Mouse (Mus musculus) MEL (cell line): ENCODE measurements around the gene Mbtd1. TPM values are rescaled to one million over a fixed set of nuclear protein-coding genes. Genes with fewer than 3 reads are reported as not detected.

Source experiments
- DNase-seq: peaks from one replicate; pipeline ENCODE4 v3.0.0; 2011; ENCODE audit warnings: low read depth, low spot score
- H3K27ac ChIP-seq: 2 replicates; pipeline ENCODE4 v1.5.1; 2012; ENCODE audit warnings: low read depth, mild to moderate bottlenecking, control low read depth, low read length, moderate library complexity; ENCODE audit not compliant: control insufficient read depth
- H3K27me3 ChIP-seq, 2 experiments: fragments of 150-350 bp in 1 of 2; sonication (generic) in 1 of 2; 2 replicates each; pipeline ENCODE4 v1.6.1; 2012; ENCODE audit warnings: low read length in 2 of 2, mild to moderate bottlenecking in 2 of 2, improper control_type of control experiment in 1 of 2, moderate library complexity in 1 of 2; ENCODE audit not compliant: insufficient read depth in 2 of 2, control insufficient read depth in 1 of 2
- H3K36me3 ChIP-seq, 2 experiments: 2 replicates each; pipeline ENCODE4 v1.6.1; 2012 to 2014; ENCODE audit warnings: low read length in 2 of 2, improper control_type of control experiment in 1 of 2, inconsistent platforms in 1 of 2, mild to moderate bottlenecking in 1 of 2; ENCODE audit not compliant: insufficient read depth in 2 of 2, control insufficient read depth in 1 of 2
- H3K4me1 ChIP-seq, 2 experiments: fragments of 150-350 bp in 1 of 2; sonication (generic) in 1 of 2; 2 replicates each; pipeline ENCODE4 v1.6.1; 2012; ENCODE audit warnings: low read length in 2 of 2, improper control_type of control experiment in 1 of 2, mild to moderate bottlenecking in 1 of 2; ENCODE audit not compliant: insufficient read depth in 2 of 2, control insufficient read depth in 1 of 2
- H3K4me3 ChIP-seq, 2 experiments: fragments of 150-350 bp in 1 of 2; sonication (generic) in 1 of 2; 2 replicates each; pipeline ENCODE4 v1.5.1; 2012; ENCODE audit warnings: low read depth in 2 of 2, low read length in 2 of 2, mild to moderate bottlenecking in 2 of 2, moderate library complexity in 2 of 2, control low read depth in 1 of 2, improper control_type of control experiment in 1 of 2; ENCODE audit not compliant: control insufficient read depth in 1 of 2, insufficient read depth in 1 of 2
- H3K79me2 ChIP-seq: 2 replicates; pipeline ENCODE4 v1.6.1; 2012; ENCODE audit warnings: mild to moderate bottlenecking, low read length, moderate library complexity; ENCODE audit not compliant: control insufficient read depth, poor library complexity, insufficient read depth
- H3K9ac ChIP-seq: 2 replicates; pipeline ENCODE4 v1.6.1; 2012; ENCODE audit warnings: low read depth, mild to moderate bottlenecking, control low read depth, low read length, moderate library complexity; ENCODE audit not compliant: control insufficient read depth, poor library complexity, severe bottlenecking
- H3K9me3 ChIP-seq: fragments of 150-350 bp; sonication (generic); replicated peaks from 2 replicates; pipeline ENCODE4 v1.6.1; 2012; ENCODE audit warnings: mild to moderate bottlenecking, low read length, improper control_type of control experiment, moderate library complexity; ENCODE audit not compliant: insufficient read depth
- CHD2 ChIP-seq: IDR thresholded peaks from 2 replicates; pipeline ENCODE4 v1.6.1; 2011; ENCODE audit warnings: low read length, improper control_type of control experiment
- E2F4 ChIP-seq: IDR thresholded peaks from 2 replicates; pipeline ENCODE4 v1.6.1; 2011; ENCODE audit warnings: low read depth, low read length, improper control_type of control experiment, borderline replicate concordance
- EP300 ChIP-seq, 2 experiments: IDR thresholded peaks; 2 replicates each; pipeline ENCODE4 v1.6.1; 2011; ENCODE audit warnings: improper control_type of control experiment in 2 of 2, low read length in 2 of 2, low read depth in 1 of 2, mild to moderate bottlenecking in 1 of 2
- GABPA ChIP-seq: IDR thresholded peaks from 2 replicates; pipeline ENCODE4 v1.6.1; 2012; ENCODE audit warnings: low read depth, mild to moderate bottlenecking, inconsistent platforms, low read length, improper control_type of control experiment, moderate library complexity
- GATA1 ChIP-seq: IDR thresholded peaks from 2 replicates; pipeline ENCODE4 v1.6.1; 2011; ENCODE audit warnings: low read depth, low read length, improper control_type of control experiment
- MAFK ChIP-seq: IDR thresholded peaks from 2 replicates; pipeline ENCODE4 v1.6.1; 2011; ENCODE audit warnings: low read depth, mild to moderate bottlenecking, low read length, improper control_type of control experiment, borderline replicate concordance
- MYB ChIP-seq: IDR thresholded peaks from 2 replicates; pipeline ENCODE4 v1.6.1; 2011; ENCODE audit warnings: mild to moderate bottlenecking, low read depth, low read length, improper control_type of control experiment
- MYC ChIP-seq: IDR thresholded peaks from 2 replicates; pipeline ENCODE4 v1.6.1; 2011; ENCODE audit warnings: low read depth, mild to moderate bottlenecking, low read length, improper control_type of control experiment, moderate library complexity
- POLR2AphosphoS2 ChIP-seq: IDR thresholded peaks from 2 replicates; pipeline ENCODE4 v1.6.1; 2011; ENCODE audit warnings: low read length, improper control_type of control experiment
- RAD21 ChIP-seq: IDR thresholded peaks from 2 replicates; pipeline ENCODE4 v1.6.1; 2011; ENCODE audit warnings: mild to moderate bottlenecking, low read depth, low read length, improper control_type of control experiment
- SMC3 ChIP-seq: IDR thresholded peaks from 2 replicates; pipeline ENCODE4 v1.6.1; 2011; ENCODE audit warnings: low read depth, low read length, improper control_type of control experiment
- TAL1 ChIP-seq: IDR thresholded peaks from 2 replicates; pipeline ENCODE4 v1.6.1; 2012; ENCODE audit warnings: mild to moderate bottlenecking, inconsistent platforms, low read length, moderate library complexity, mixed read lengths
- TCF12 ChIP-seq: IDR thresholded peaks from 2 replicates; pipeline ENCODE4 v1.6.1; 2014; ENCODE audit warnings: low read depth, mild to moderate bottlenecking, inconsistent platforms, low read length, improper control_type of control experiment, moderate library complexity
- USF1 ChIP-seq: IDR thresholded peaks from 2 replicates; pipeline ENCODE4 v1.6.1; 2014; ENCODE audit warnings: low read depth, mild to moderate bottlenecking, inconsistent platforms, low read length, improper control_type of control experiment, moderate library complexity
- ZC3H11A ChIP-seq: IDR thresholded peaks from 2 replicates; pipeline ENCODE4 v1.6.1; 2012; ENCODE audit warnings: low read depth, mild to moderate bottlenecking, inconsistent platforms, low read length, improper control_type of control experiment
- ZKSCAN1 ChIP-seq: IDR thresholded peaks from 2 replicates; pipeline ENCODE4 v1.6.1; 2012; ENCODE audit warnings: low read depth, mild to moderate bottlenecking, inconsistent platforms, low read length, improper control_type of control experiment, moderate library complexity
- ZMIZ1 ChIP-seq: IDR thresholded peaks from 2 replicates; pipeline ENCODE4 v1.6.1; 2012; ENCODE audit warnings: low read depth, mild to moderate bottlenecking, inconsistent platforms, low read length, improper control_type of control experiment, moderate library complexity
- ZNF384 ChIP-seq: IDR thresholded peaks from 2 replicates; pipeline ENCODE4 v1.6.1; 2012; ENCODE audit warnings: low read depth, mild to moderate bottlenecking, inconsistent platforms, low read length, improper control_type of control experiment
- polyA plus RNA-seq, 2 experiments: library from polyadenylated mRNA; stranded (reverse) in 1 of 2; unstranded in 1 of 2; fragments of >175 nt in 1 of 2; fragments of >200 nt in 1 of 2; gene quantifications; 2 replicates each; pipeline versions ENCODE4 v1.2.1 to v1.2.4; 2012; ENCODE audit warnings: low replicate concordance in 2 of 2, low read depth in 1 of 2; ENCODE audit not compliant: insufficient read length in 2 of 2, insufficient read depth in 1 of 2, missing spikeins in 1 of 2
- total RNA-seq: library from RNA; depleted of rRNA; stranded (reverse); fragments of 300-350 nt; gene quantifications from 2 replicates; pipeline ENCODE4 v1.2.3, GENCODE M21; 2012

The Mbtd1 gene
- total and polyA plus RNA-seq, 3 experiments = 43.0 to 3,192 (median 51.8) TPM

DNA sequence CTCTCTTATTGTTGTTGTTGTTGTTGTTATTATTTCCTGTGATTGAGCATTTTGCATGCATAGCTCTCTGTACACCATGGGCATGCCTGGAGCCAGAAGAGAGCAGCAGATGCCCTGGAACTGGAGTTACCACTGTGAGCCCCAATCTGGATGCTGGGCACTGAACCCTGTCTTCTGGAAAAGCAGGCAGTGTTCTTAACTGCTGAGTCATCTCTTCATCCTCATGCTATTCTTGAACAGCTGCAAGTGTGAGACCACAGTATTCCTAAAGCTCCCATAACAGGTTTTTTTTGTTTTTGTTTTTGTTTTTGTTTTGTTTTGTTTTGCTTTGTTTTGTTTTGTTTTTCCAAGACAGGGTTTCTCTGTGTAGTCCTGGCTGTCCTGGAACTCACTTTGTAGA is 100.6 kb downstream of the Mbtd1 start:
- no peak for DNase-seq
- no peak for TF ChIP-seq E2F4
- TF ChIP-seq POLR2AphosphoS2 = no peak
- no peak for TF ChIP-seq ZMIZ1
- TF ChIP-seq MAFK = 0 out of 2 replicates have a peak, but pooled peaks have one; percentile 18
- no peak for TF ChIP-seq ZNF384
- TF ChIP-seq USF1 = no peak
- TF ChIP-seq MYB = no peak
- TF ChIP-seq, all 39 proteins: peak for 1
- H3K36me3 ChIP-seq = peaks cover 0 to 14% of the 10 kb centered on the region in 2 experiments; a peak in 2 of 4 replicates
- no peaks in the 10 kb centered on the region for H3K27me3 ChIP-seq
- H3K4me1 ChIP-seq = peaks cover 8 to 27% of the 10 kb centered on the region in 2 experiments
- no peak overlapping the region for H3K9ac ChIP-seq
- no peaks in the 10 kb centered on the region for H3K9me3 ChIP-seq
- H3K4me3 ChIP-seq = no peak overlapping the region
- no peak overlapping the region for H3K27ac ChIP-seq
- H3K79me2 ChIP-seq = no peaks in the 10 kb centered on the region

DNA sequence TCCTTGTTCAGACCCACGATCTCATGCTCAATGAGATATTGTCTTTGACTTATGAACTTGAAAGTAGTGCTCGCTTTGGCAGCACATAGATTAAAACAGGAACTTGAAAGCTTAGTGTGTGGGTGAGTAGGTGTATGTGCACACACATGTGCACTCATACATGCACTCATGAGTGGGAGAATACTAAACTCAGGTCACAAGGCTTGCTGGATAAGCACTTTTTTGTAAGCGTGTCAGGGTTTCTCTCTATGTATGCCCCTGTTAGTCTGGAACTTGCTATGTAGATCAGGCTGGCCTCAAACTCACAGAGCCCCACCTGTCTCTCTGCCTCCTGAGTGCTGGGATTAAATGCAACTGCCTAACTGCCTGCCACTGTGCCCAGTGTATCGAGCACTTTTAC is 101.4 kb downstream of the Mbtd1 start:
- H3K27ac ChIP-seq = no peak overlapping the region
- no peak overlapping the region for H3K4me3 ChIP-seq
- no peak for TF ChIP-seq MYB
- TF ChIP-seq ZC3H11A = no peak
- no peak for TF ChIP-seq RAD21
- no peak for TF ChIP-seq POLR2AphosphoS2
- no peak for TF ChIP-seq ZKSCAN1
- TF ChIP-seq TAL1 = no peak
- no peak for TF ChIP-seq CHD2
- no peak for TF ChIP-seq SMC3
- TF ChIP-seq EP300 (IDR thresholded peaks at IDR 0.05; ENCODE audit: low read depth in 1 of 2, low read length in 2 of 2) = no peak
- no peak for TF ChIP-seq GABPA
- TF ChIP-seq TCF12 = no peak
- TF ChIP-seq GATA1 = no peak
- no peak for TF ChIP-seq MYC
- H3K4me1 ChIP-seq = peaks cover 8 to 27% of the 10 kb centered on the region in 2 experiments
- no peak overlapping the region for H3K9ac ChIP-seq
- no peaks in the 10 kb centered on the region for H3K79me2 ChIP-seq
- no peaks in the 10 kb centered on the region for H3K9me3 ChIP-seq
- peak; percentile 43 for DNase-seq
- H3K27me3 ChIP-seq = no peaks in the 10 kb centered on the region
- H3K36me3 ChIP-seq = peaks cover 0 to 14% of the 10 kb centered on the region in 2 experiments; a peak in 2 of 4 replicates
